Mouse (Mus musculus): ENCODE data around the gene Lta. TPM values are rescaled to one million over a fixed set of nuclear protein-coding genes. Genes with fewer than 3 reads are reported as not detected.

Lta gene
- not detected for polyA plus RNA-seq (2015; fragmentation: Illumina TruSeq; extraction: RNeasy Lipid Tissue Mini Kit (QIAGEN cat#74804); ENCODE audit: insufficient read depth, low read depth, low replicate concordance)

DNA sequence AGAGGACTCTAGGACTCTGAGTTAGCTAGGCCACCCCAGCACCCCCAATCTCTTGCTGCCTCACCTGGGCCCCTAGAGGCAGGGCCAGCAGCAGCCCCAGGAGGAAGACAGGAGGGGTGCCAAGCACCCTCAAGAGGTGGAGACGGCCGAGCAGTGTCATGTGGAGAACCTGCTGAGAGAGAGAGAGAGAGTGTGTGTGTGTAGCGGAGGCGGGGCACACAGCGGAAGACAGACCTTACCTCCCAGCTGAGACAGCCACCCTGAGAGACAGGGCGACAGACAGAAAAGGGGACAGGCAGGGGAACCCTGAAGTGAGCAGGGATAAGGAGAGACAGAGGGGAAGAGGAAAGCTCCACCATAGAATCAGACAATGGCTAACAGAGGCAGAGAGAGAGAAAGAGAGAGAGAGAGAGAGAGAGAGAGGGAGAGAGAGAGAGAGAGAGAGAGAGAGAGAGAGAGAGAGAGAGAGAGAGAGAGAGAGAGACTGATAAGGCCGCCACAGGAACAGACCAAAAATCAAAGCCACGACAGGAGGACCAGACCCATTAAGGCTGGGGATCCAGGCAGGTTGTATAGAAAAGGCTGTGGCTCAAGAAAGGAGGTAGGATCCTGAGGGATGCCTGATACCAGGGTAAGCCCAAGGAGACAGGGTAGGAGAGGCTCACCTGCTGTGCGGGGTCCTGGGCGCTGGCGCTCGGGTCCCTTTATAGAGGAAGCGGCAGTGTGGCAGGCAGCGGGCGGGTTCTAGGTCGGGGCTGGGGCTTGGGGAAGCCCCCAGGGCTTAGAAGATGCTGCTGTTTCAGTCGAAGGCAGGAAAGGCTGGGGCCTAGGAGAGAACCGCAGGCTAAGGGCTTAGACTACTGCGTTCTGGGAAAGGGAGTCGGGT is at the start of gene Lta:
Gene Lta, minus strand, starts transcription at position 858 of the 886 bp plus-strand sequence.

DNA sequence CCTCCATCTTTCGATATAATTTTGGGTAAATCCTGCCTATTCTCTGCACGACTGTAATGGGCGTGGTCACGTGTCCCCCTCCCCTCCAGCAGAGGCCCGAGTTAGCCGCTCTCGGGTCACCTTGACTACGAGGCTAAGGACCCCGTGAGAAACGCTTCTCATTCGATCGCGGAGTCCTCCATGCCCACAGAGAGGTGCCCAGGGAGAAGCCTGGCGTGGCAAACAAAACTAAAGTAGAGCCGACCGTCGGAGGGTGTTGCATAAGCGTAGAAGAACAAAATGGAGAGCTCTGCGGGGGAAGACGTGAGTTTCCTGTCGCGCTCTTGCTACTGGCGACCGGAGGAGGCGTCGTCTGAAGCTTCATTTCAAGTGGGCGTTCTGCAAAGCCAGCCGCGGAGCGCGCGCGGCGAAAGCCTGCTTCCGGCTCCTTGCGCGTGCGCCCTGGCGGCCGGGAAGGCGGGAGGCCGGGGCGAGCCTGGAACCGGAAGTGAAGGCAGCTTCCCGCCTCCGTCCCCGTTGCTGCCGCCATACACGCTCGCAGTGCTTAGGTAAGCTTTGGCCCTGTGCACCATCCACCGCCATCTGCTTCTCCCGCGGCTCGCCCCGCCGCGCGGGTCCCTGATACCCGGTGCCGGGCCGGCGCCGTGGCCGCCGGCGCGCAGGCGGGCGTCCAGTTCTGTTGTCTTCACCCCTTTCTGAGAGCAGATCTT is 36.3 kb upstream of the Lta start, which contains the start of gene Ddx39b:
Gene Ddx39b, plus strand, starts transcription at position 442 of the 710 bp plus-strand sequence.

DNA sequence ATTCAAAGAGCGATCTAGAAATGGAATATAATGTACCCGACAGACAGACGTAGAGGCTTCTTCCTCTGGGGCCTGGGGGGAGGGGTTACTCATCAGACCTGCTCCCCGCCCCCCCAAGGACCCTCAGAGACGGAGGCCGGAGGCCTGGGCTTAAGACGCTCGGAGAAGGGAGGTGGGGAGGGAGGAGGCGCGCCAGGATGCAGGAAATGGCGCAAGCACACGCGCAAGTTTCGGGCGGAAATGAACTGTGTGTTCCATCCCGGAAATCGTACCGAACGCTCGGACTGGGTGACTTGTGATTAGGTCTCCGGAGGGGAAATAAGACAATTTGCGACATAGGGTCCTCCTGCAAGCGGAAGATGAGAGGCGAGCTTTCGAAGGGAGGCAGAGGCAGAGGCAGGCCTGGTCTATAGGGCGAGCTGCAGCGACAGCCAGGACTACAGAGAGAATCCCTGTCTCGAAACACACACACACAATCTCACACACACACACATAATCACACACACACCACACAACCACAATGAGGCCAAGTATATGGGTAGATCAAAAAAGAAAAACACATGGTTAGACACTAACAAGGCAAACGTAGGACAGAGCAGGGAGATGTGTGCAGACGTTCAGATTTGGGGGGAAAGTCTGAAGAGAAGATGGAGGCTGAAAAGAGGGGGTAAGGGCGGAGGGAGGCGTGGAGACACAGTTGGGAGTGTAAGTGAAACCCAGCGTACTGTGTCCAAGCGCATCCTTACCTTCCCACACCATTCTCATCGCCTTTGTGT is 30.7 kb upstream of the Lta start, which contains the start of gene Nfkbil1:
Gene Nfkbil1, minus strand, starts transcription at position 179 of the 776 bp plus-strand sequence.

DNA sequence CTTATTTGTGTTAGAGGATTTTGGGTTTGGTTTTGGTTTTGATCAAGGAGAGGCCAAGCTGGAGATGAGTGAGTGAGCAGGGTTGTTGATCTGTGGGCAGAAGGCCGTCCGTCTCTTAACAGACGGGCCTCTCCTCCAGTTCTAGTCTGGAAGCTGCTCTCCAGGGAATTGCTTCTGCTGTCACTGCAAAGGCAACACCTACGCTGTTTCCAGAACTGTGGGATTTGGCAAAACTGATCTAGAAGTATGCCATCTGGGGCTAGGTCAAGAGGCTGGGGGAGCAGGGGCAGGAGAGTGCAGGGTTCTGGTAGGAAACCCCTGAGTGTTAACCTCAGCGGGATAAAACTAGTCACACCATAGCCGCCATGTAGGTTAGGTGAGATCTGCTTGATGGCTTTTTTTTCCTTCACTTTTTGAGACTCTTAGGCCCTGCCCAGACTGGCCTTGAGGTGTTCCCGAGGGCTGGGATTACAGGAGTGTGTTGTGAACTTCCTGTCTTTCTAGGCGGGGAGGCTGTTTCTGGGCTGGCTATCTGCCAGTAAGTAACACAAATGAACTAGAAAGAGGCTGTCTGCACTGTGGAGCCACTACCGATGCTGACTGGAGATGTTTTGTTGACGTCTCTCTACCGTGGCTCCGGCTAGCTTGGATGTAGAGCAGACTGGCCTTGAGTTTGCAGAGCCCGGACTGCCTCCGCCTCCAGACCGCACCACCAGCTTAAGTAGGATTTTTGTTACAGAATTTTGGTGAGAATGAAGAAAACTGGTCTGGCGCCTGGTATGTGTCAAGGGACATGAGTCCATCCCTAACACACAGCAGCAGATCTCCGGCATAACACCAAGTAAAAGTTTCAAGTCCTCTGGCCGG is 28.2 kb upstream of the Lta start, which contains the start of gene Atp6v1g2:
Gene Atp6v1g2, plus strand, starts transcription at position 547 of the 867 bp plus-strand sequence.

DNA sequence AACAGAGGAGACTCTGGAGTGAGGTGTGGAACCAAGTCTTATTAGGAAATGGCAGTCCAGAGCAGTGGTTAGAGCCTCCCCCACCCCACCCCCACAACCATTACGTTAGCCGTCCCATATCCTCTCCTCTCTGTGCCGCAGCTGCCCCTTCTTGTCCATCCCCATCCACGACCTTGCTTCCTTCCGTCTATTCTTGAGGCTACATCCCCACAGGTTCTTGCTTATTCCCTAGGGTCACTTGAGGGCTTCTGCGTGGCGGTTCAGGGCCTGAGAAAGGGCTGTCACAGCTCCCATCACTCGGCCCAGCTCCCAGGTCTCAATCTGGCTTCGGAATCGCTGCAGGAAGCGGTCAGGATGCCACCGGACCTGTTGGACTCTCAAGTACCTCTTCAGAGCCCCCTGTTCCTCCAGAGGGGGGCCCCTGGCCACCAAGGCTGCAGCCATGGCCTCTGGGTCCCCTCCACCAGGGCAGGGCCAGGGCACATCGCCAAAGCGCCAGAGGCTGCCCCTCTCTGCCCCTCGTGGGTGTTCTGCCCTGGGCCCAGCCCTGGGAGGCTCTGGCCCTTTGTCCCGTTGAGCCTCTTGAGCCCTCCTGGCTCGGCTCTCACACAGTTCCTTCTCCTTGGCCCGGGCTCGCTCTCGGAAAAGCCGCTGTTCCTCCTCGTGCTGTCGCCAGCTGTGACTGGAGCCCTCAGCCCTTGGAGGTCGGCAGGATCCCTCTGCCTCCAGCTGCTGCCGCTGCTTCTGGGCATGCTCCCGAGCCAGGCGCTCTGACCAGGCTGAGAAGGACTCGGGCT is 15.2 kb upstream of the Lta start, which contains the start of gene Gm16181:
Gene Gm16181, plus strand, starts transcription at position 679 of the 797 bp plus-strand sequence.

DNA sequence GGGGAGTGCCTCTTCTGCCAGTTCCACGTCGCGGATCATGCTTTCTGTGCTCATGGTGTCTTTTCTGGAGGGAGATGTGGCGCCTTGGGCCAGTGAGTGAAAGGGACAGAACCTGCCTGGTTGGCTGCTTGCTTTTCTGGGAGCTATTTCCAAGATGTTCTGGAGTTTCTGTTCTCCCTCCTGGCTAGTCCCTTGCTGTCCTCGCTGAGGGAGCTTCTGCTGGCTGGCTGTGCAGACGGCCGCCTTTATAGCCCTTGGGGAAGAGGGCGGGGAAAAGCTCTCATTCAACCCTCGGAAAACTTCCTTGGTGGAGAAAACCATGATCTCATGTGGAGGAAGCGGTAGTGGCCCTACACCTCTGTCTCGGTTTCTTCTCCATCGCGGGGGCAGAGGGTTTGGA is 3.4 kb downstream of the Lta start, which contains the start of gene Tnf:
Gene Tnf, minus strand, starts transcription at position 221 of the 400 bp plus-strand sequence.

DNA sequence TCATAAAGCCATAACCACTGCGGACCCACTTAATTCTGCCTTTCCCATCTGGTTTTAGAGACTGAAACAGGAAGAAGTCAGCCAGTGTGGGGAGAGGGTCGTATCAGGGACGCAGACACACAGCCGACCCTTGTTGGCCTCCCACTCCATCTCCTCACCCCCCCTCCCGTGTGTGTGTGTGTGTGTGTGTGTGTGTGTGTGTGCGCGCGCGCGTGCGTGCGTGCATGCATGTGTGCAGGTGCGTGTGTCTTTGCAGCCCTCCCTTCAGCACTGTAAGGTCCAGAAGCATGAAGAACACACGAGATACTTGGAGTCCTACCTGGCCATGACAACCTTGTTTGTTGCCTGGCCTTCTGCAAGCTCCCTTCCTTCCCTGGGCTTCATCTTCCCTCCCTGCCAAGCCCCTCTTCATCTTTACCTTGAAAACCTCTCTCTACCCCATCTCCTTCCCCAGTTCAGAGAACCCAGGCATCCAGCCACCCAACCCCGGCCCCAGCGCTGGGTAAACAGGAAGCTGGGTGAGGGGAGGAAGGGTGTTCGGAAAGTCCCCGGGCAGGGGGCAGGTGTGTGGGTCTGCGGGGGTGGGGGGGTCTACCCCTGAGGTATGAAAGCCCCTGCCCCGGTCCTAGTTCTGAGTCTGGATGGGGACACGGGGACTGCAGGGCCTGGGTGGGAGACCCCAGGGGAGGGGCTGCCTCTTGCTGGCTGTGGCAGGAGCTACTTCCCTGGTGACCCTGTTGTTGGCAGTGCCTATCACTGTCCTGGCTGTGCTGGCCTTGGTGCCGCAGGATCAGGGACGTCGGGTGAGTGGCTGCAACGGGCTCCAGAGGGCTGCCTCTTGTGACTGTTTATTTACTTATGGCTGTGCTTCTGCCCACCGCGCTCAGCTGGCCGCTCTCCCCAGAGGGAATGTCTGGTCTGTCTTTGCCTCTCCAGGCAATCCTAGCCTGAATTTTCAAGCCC is 11.0 kb downstream of the Lta start, which contains the start of gene Ltb:
Gene Ltb, plus strand, starts transcription at position 559 of the 963 bp plus-strand sequence.

DNA sequence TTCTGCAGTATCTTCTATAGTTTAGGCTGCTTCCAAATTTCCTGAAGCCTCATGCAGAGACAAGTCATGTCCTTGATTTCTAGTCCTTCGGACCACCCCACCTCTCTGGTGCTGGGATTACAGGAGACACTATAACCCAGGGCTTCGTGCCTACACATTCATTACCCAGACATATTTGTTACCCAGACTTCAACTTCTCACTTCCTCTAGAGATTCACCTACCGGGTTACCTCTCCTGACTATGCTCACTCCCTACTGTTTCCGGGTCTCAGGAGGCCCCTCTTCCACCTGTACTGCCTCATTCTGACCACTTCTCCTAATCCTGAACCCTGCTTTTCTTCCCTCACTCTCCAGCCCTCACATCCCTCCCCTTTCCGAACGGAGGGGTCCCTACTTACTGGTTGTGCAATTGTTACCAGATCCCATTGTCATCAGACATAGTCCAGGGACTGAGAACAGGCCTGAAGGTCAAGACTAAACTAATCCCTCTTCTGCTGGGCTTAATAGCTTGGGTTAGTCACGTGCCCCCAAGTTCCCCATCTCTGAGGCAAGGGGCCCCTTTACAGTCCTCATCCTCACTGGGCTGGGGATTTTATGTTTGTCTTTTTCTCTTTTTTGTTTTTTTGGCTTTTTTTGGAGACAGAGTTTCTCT is 17.1 kb downstream of the Lta start, which contains the start of gene Lst1:
Gene Lst1, minus strand, starts transcription at position 481 of the 652 bp plus-strand sequence.

DNA sequence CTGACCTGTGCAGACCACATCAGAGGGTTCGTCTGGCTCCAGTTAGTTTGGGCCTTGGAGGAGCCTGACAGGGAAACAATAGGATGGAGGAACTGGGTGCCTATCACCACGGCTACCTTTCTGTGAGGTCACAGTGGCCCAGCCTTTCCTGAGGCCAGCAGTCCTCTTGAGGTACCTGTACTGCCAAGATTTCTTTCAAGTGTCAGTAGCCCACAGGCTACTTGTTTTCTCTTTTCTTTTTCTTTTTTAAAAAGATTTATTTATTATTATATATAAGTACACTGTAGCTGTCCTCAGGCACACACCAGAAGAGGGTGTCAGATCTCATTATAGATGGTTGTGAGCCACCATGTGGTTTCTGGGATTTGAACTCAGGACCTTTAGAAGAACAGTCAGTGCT is 29.2 kb downstream of the Lta start, which contains the start of gene Aif1:
Gene Aif1, minus strand, starts transcription at position 101 of the 400 bp plus-strand sequence.

DNA sequence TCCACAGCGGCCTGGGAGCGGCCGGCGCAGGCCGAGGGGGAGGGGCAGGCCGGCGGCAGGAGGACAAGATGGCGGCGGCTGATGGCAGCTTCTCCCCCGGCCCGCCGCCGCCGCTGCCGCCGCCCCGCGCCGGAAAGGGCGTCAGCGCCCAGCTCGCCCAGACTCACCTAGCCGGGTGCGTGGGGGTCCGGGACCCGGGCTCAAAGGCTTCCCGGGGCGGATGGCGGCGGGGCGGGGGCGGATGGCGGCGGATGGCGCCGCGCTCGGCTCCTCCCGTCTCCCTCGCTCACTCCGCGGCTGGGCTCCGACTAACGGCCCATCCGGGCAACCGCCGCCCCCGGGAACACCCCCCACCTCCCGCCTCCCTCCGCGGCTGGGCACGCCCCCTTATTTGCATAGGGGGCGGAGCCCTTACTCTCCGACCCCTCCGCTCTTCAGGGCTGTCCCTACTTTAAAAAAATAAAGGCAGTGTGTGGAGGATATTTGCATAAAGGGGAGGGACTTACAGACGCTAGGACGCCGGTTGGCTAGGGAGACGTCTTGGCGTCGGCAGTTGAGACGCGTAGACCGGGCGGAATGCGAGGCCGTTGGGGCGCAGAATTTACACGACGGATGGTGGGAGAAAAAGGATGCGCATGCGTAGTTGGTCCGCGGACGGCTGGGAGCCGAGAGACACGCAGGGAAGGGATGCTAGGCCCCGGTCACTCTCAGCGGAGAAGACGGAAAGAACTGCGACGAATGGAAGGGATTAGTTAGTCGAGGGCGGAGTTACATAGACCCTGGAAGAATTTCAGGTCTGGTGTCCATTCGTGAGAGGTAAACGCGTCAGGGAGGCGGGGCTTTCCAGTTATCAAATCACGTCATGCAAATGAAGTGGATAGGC is 40.3 kb downstream of the Lta start, which contains the start of gene Prrc2a:
Gene Prrc2a, minus strand, starts transcription at position 330 of the 883 bp plus-strand sequence.

Other genes with a start within 250 kb of the Lta start
- 8.4 TPM for gene Hspa1b, start 246.1 kb downstream of the Lta start, polyA plus RNA-seq (2015; fragmentation: Illumina TruSeq; extraction: RNeasy Lipid Tissue Mini Kit (QIAGEN cat#74804); ENCODE audit: insufficient read depth, low read depth, low replicate concordance)
- gene Gm20481, start 235.4 kb downstream of the Lta start, polyA plus RNA-seq (2015; fragmentation: Illumina TruSeq; extraction: RNeasy Lipid Tissue Mini Kit (QIAGEN cat#74804); ENCODE audit: insufficient read depth, low read depth, low replicate concordance): not detected
- gene Hspa1a, start 233.2 kb downstream of the Lta start, polyA plus RNA-seq (2015; fragmentation: Illumina TruSeq; extraction: RNeasy Lipid Tissue Mini Kit (QIAGEN cat#74804); ENCODE audit: insufficient read depth, low read depth, low replicate concordance): 4.7 TPM
- gene Hspa1l, start 232.6 kb downstream of the Lta start, polyA plus RNA-seq (2015; fragmentation: Illumina TruSeq; extraction: RNeasy Lipid Tissue Mini Kit (QIAGEN cat#74804); ENCODE audit: insufficient read depth, low read depth, low replicate concordance): not detected
- gene Lsm2, start 223.5 kb downstream of the Lta start, polyA plus RNA-seq (2015; fragmentation: Illumina TruSeq; extraction: RNeasy Lipid Tissue Mini Kit (QIAGEN cat#74804); ENCODE audit: insufficient read depth, low read depth, low replicate concordance): 7.8 TPM
- 23.4 TPM for gene Vars, start 204.4 kb downstream of the Lta start, polyA plus RNA-seq (2015; fragmentation: Illumina TruSeq; extraction: RNeasy Lipid Tissue Mini Kit (QIAGEN cat#74804); ENCODE audit: insufficient read depth, low read depth, low replicate concordance)
- gene Vwa7, start 188.8 kb downstream of the Lta start, polyA plus RNA-seq (2015; fragmentation: Illumina TruSeq; extraction: RNeasy Lipid Tissue Mini Kit (QIAGEN cat#74804); ENCODE audit: insufficient read depth, low read depth, low replicate concordance): 0.42 TPM
- gene Sapcd1, start 177.3 kb downstream of the Lta start, polyA plus RNA-seq (2015; fragmentation: Illumina TruSeq; extraction: RNeasy Lipid Tissue Mini Kit (QIAGEN cat#74804); ENCODE audit: insufficient read depth, low read depth, low replicate concordance): 1.5 TPM
- 1.8 TPM for gene Msh5, start 158.6 kb downstream of the Lta start, polyA plus RNA-seq (2015; fragmentation: Illumina TruSeq; extraction: RNeasy Lipid Tissue Mini Kit (QIAGEN cat#74804); ENCODE audit: insufficient read depth, low read depth, low replicate concordance)
- gene Clic1, start 155.4 kb downstream of the Lta start, polyA plus RNA-seq (2015; fragmentation: Illumina TruSeq; extraction: RNeasy Lipid Tissue Mini Kit (QIAGEN cat#74804); ENCODE audit: insufficient read depth, low read depth, low replicate concordance): 36.2 TPM
- 19.5 TPM for gene Ddah2, start 146.3 kb downstream of the Lta start, polyA plus RNA-seq (2015; fragmentation: Illumina TruSeq; extraction: RNeasy Lipid Tissue Mini Kit (QIAGEN cat#74804); ENCODE audit: insufficient read depth, low read depth, low replicate concordance)
- gene Ly6g6c, start 140.0 kb downstream of the Lta start, polyA plus RNA-seq (2015; fragmentation: Illumina TruSeq; extraction: RNeasy Lipid Tissue Mini Kit (QIAGEN cat#74804); ENCODE audit: insufficient read depth, low read depth, low replicate concordance): not detected
- gene Mpig6b, start 139.2 kb downstream of the Lta start, polyA plus RNA-seq (2015; fragmentation: Illumina TruSeq; extraction: RNeasy Lipid Tissue Mini Kit (QIAGEN cat#74804); ENCODE audit: insufficient read depth, low read depth, low replicate concordance): not detected
- not detected for gene Ly6g6e, start 128.4 kb downstream of the Lta start, polyA plus RNA-seq (2015; fragmentation: Illumina TruSeq; extraction: RNeasy Lipid Tissue Mini Kit (QIAGEN cat#74804); ENCODE audit: insufficient read depth, low read depth, low replicate concordance)
- gene Ly6g6d, start 127.3 kb downstream of the Lta start, polyA plus RNA-seq (2015; fragmentation: Illumina TruSeq; extraction: RNeasy Lipid Tissue Mini Kit (QIAGEN cat#74804); ENCODE audit: insufficient read depth, low read depth, low replicate concordance): not detected
- not detected for gene Ly6g6f, start 119.7 kb downstream of the Lta start, polyA plus RNA-seq (2015; fragmentation: Illumina TruSeq; extraction: RNeasy Lipid Tissue Mini Kit (QIAGEN cat#74804); ENCODE audit: insufficient read depth, low read depth, low replicate concordance)
- gene Abhd16a, start 116.1 kb downstream of the Lta start, polyA plus RNA-seq (2015; fragmentation: Illumina TruSeq; extraction: RNeasy Lipid Tissue Mini Kit (QIAGEN cat#74804); ENCODE audit: insufficient read depth, low read depth, low replicate concordance): 25.5 TPM
- gene Ly6g5c, start 97.1 kb downstream of the Lta start, polyA plus RNA-seq (2015; fragmentation: Illumina TruSeq; extraction: RNeasy Lipid Tissue Mini Kit (QIAGEN cat#74804); ENCODE audit: insufficient read depth, low read depth, low replicate concordance): not detected
- gene Ly6g5b, start 89.9 kb downstream of the Lta start, polyA plus RNA-seq (2015; fragmentation: Illumina TruSeq; extraction: RNeasy Lipid Tissue Mini Kit (QIAGEN cat#74804); ENCODE audit: insufficient read depth, low read depth, low replicate concordance): not detected
- 8.6 TPM for gene Gpank1, start 83.9 kb downstream of the Lta start, polyA plus RNA-seq (2015; fragmentation: Illumina TruSeq; extraction: RNeasy Lipid Tissue Mini Kit (QIAGEN cat#74804); ENCODE audit: insufficient read depth, low read depth, low replicate concordance)
- gene Csnk2b, start 83.3 kb downstream of the Lta start, polyA plus RNA-seq (2015; fragmentation: Illumina TruSeq; extraction: RNeasy Lipid Tissue Mini Kit (QIAGEN cat#74804); ENCODE audit: insufficient read depth, low read depth, low replicate concordance): 52.8 TPM
- 6.8 TPM for gene D17H6S53E, start 79.0 kb downstream of the Lta start, polyA plus RNA-seq (2015; fragmentation: Illumina TruSeq; extraction: RNeasy Lipid Tissue Mini Kit (QIAGEN cat#74804); ENCODE audit: insufficient read depth, low read depth, low replicate concordance)
- gene Apom, start 73.3 kb downstream of the Lta start, polyA plus RNA-seq (2015; fragmentation: Illumina TruSeq; extraction: RNeasy Lipid Tissue Mini Kit (QIAGEN cat#74804); ENCODE audit: insufficient read depth, low read depth, low replicate concordance): not detected
- gene Bag6, start 70.2 kb downstream of the Lta start, polyA plus RNA-seq (2015; fragmentation: Illumina TruSeq; extraction: RNeasy Lipid Tissue Mini Kit (QIAGEN cat#74804); ENCODE audit: insufficient read depth, low read depth, low replicate concordance): 43.1 TPM
- gene Prrc2a, start 40.5 kb downstream of the Lta start, polyA plus RNA-seq (2015; fragmentation: Illumina TruSeq; extraction: RNeasy Lipid Tissue Mini Kit (QIAGEN cat#74804); ENCODE audit: insufficient read depth, low read depth, low replicate concordance): 89.4 TPM
- gene Aif1, start 29.3 kb downstream of the Lta start, polyA plus RNA-seq (2015; fragmentation: Illumina TruSeq; extraction: RNeasy Lipid Tissue Mini Kit (QIAGEN cat#74804); ENCODE audit: insufficient read depth, low read depth, low replicate concordance): 2.3 TPM
- gene Lst1, start 16.9 kb downstream of the Lta start, polyA plus RNA-seq (2015; fragmentation: Illumina TruSeq; extraction: RNeasy Lipid Tissue Mini Kit (QIAGEN cat#74804); ENCODE audit: insufficient read depth, low read depth, low replicate concordance): 5.7 TPM
- 1.00 TPM for gene Ltb, start 10.9 kb downstream of the Lta start, polyA plus RNA-seq (2015; fragmentation: Illumina TruSeq; extraction: RNeasy Lipid Tissue Mini Kit (QIAGEN cat#74804); ENCODE audit: insufficient read depth, low read depth, low replicate concordance)
- gene Tnf, start 3.3 kb downstream of the Lta start, polyA plus RNA-seq (2015; fragmentation: Illumina TruSeq; extraction: RNeasy Lipid Tissue Mini Kit (QIAGEN cat#74804); ENCODE audit: insufficient read depth, low read depth, low replicate concordance): 0.50 TPM
- gene Gm16181, start 15.5 kb upstream of the Lta start, polyA plus RNA-seq (2015; fragmentation: Illumina TruSeq; extraction: RNeasy Lipid Tissue Mini Kit (QIAGEN cat#74804); ENCODE audit: insufficient read depth, low read depth, low replicate concordance): not detected
- 2.8 TPM for gene Atp6v1g2, start 28.3 kb upstream of the Lta start, polyA plus RNA-seq (2015; fragmentation: Illumina TruSeq; extraction: RNeasy Lipid Tissue Mini Kit (QIAGEN cat#74804); ENCODE audit: insufficient read depth, low read depth, low replicate concordance)
- 4.1 TPM for gene Nfkbil1, start 30.4 kb upstream of the Lta start, polyA plus RNA-seq (2015; fragmentation: Illumina TruSeq; extraction: RNeasy Lipid Tissue Mini Kit (QIAGEN cat#74804); ENCODE audit: insufficient read depth, low read depth, low replicate concordance)
- 92.0 TPM for gene Ddx39b, start 36.4 kb upstream of the Lta start, polyA plus RNA-seq (2015; fragmentation: Illumina TruSeq; extraction: RNeasy Lipid Tissue Mini Kit (QIAGEN cat#74804); ENCODE audit: insufficient read depth, low read depth, low replicate concordance)
- gene H2-D1, start 57.4 kb upstream of the Lta start, polyA plus RNA-seq (2015; fragmentation: Illumina TruSeq; extraction: RNeasy Lipid Tissue Mini Kit (QIAGEN cat#74804); ENCODE audit: insufficient read depth, low read depth, low replicate concordance): 153 TPM
- gene H2-Q1, start 115.1 kb upstream of the Lta start, polyA plus RNA-seq (2015; fragmentation: Illumina TruSeq; extraction: RNeasy Lipid Tissue Mini Kit (QIAGEN cat#74804); ENCODE audit: insufficient read depth, low read depth, low replicate concordance): not detected
- 8.9 TPM for gene H2-Q2, start 136.9 kb upstream of the Lta start, polyA plus RNA-seq (2015; fragmentation: Illumina TruSeq; extraction: RNeasy Lipid Tissue Mini Kit (QIAGEN cat#74804); ENCODE audit: insufficient read depth, low read depth, low replicate concordance)
- 22.5 TPM for gene H2-Q4, start 174.3 kb upstream of the Lta start, polyA plus RNA-seq (2015; fragmentation: Illumina TruSeq; extraction: RNeasy Lipid Tissue Mini Kit (QIAGEN cat#74804); ENCODE audit: insufficient read depth, low read depth, low replicate concordance)
- 6.3 TPM for gene H2-Q6, start 219.5 kb upstream of the Lta start, polyA plus RNA-seq (2015; fragmentation: Illumina TruSeq; extraction: RNeasy Lipid Tissue Mini Kit (QIAGEN cat#74804); ENCODE audit: insufficient read depth, low read depth, low replicate concordance)
- gene H2-Q7, start 233.8 kb upstream of the Lta start, polyA plus RNA-seq (2015; fragmentation: Illumina TruSeq; extraction: RNeasy Lipid Tissue Mini Kit (QIAGEN cat#74804); ENCODE audit: insufficient read depth, low read depth, low replicate concordance): 8.5 TPM